Mouse (Mus musculus) MEL (cell line): Measurements from ENCODE around the gene Myo1a. TPM values are rescaled to one million over a fixed set of nuclear protein-coding genes. Genes with fewer than 3 reads are reported as not detected.

Experiments used
- DNase-seq: peaks from one replicate; pipeline ENCODE4 v3.0.0; 2011; ENCODE audit warnings: low read depth, low spot score
- H3K27ac ChIP-seq: 2 replicates; pipeline ENCODE4 v1.5.1; 2012; ENCODE audit warnings: low read depth, mild to moderate bottlenecking, control low read depth, low read length, moderate library complexity; ENCODE audit not compliant: control insufficient read depth
- H3K27me3 ChIP-seq, 2 experiments: fragments of 150-350 bp in 1 of 2; sonication (generic) in 1 of 2; 2 replicates each; pipeline ENCODE4 v1.6.1; 2012; ENCODE audit warnings: low read length in 2 of 2, mild to moderate bottlenecking in 2 of 2, improper control_type of control experiment in 1 of 2, moderate library complexity in 1 of 2; ENCODE audit not compliant: insufficient read depth in 2 of 2, control insufficient read depth in 1 of 2
- H3K36me3 ChIP-seq, 2 experiments: 2 replicates each; pipeline ENCODE4 v1.6.1; 2012 to 2014; ENCODE audit warnings: low read length in 2 of 2, improper control_type of control experiment in 1 of 2, inconsistent platforms in 1 of 2, mild to moderate bottlenecking in 1 of 2; ENCODE audit not compliant: insufficient read depth in 2 of 2, control insufficient read depth in 1 of 2
- H3K4me1 ChIP-seq, 2 experiments: fragments of 150-350 bp in 1 of 2; sonication (generic) in 1 of 2; 2 replicates each; pipeline ENCODE4 v1.6.1; 2012; ENCODE audit warnings: low read length in 2 of 2, improper control_type of control experiment in 1 of 2, mild to moderate bottlenecking in 1 of 2; ENCODE audit not compliant: insufficient read depth in 2 of 2, control insufficient read depth in 1 of 2
- H3K4me3 ChIP-seq, 2 experiments: fragments of 150-350 bp in 1 of 2; sonication (generic) in 1 of 2; 2 replicates each; pipeline ENCODE4 v1.5.1; 2012; ENCODE audit warnings: low read depth in 2 of 2, low read length in 2 of 2, mild to moderate bottlenecking in 2 of 2, moderate library complexity in 2 of 2, control low read depth in 1 of 2, improper control_type of control experiment in 1 of 2; ENCODE audit not compliant: control insufficient read depth in 1 of 2, insufficient read depth in 1 of 2
- H3K79me2 ChIP-seq: 2 replicates; pipeline ENCODE4 v1.6.1; 2012; ENCODE audit warnings: mild to moderate bottlenecking, low read length, moderate library complexity; ENCODE audit not compliant: control insufficient read depth, poor library complexity, insufficient read depth
- H3K9ac ChIP-seq: 2 replicates; pipeline ENCODE4 v1.6.1; 2012; ENCODE audit warnings: low read depth, mild to moderate bottlenecking, control low read depth, low read length, moderate library complexity; ENCODE audit not compliant: control insufficient read depth, poor library complexity, severe bottlenecking
- H3K9me3 ChIP-seq: fragments of 150-350 bp; sonication (generic); replicated peaks from 2 replicates; pipeline ENCODE4 v1.6.1; 2012; ENCODE audit warnings: mild to moderate bottlenecking, low read length, improper control_type of control experiment, moderate library complexity; ENCODE audit not compliant: insufficient read depth
- BHLHE40 ChIP-seq: IDR thresholded peaks from 2 replicates; pipeline ENCODE4 v1.6.1; 2012; ENCODE audit warnings: low read depth, mild to moderate bottlenecking, inconsistent platforms, low read length, improper control_type of control experiment, borderline replicate concordance
- CHD1 ChIP-seq: IDR thresholded peaks from 2 replicates; pipeline ENCODE4 v1.6.1; 2012; ENCODE audit warnings: low read depth, mild to moderate bottlenecking, inconsistent platforms, low read length, improper control_type of control experiment
- CHD2 ChIP-seq: IDR thresholded peaks from 2 replicates; pipeline ENCODE4 v1.6.1; 2011; ENCODE audit warnings: low read length, improper control_type of control experiment
- CTCF ChIP-seq, 3 experiments: IDR thresholded peaks in 2 of 3; conservative IDR thresholded peaks in 1 of 3; 2 replicates each; pipeline ENCODE4 v1.5.1; 2011 to 2012; ENCODE audit warnings: low read length in 3 of 3, low read depth in 2 of 3, mild to moderate bottlenecking in 2 of 3, improper control_type of control experiment in 1 of 3, inconsistent platforms in 1 of 3, mixed read lengths in 1 of 3, moderate library complexity in 1 of 3; ENCODE audit not compliant: control insufficient read depth in 1 of 3, insufficient read depth in 1 of 3, poor library complexity in 1 of 3, severe bottlenecking in 1 of 3
- E2F4 ChIP-seq: IDR thresholded peaks from 2 replicates; pipeline ENCODE4 v1.6.1; 2011; ENCODE audit warnings: low read depth, low read length, improper control_type of control experiment, borderline replicate concordance
- HCFC1 ChIP-seq: IDR thresholded peaks from 2 replicates; pipeline ENCODE4 v1.6.1; 2012; ENCODE audit warnings: low read depth, mild to moderate bottlenecking, inconsistent platforms, low read length, improper control_type of control experiment, moderate library complexity
- MAFK ChIP-seq: IDR thresholded peaks from 2 replicates; pipeline ENCODE4 v1.6.1; 2011; ENCODE audit warnings: low read depth, mild to moderate bottlenecking, low read length, improper control_type of control experiment, borderline replicate concordance
- MAX ChIP-seq: IDR thresholded peaks from 2 replicates; pipeline ENCODE4 v1.6.1; 2011; ENCODE audit warnings: low read length, improper control_type of control experiment
- MAZ ChIP-seq: IDR thresholded peaks from 2 replicates; pipeline ENCODE4 v1.6.1; 2012; ENCODE audit warnings: low read depth, mild to moderate bottlenecking, inconsistent platforms, low read length, improper control_type of control experiment
- MEF2A ChIP-seq: IDR thresholded peaks from 2 replicates; pipeline ENCODE4 v1.6.1; 2014; ENCODE audit warnings: low read depth, mild to moderate bottlenecking, inconsistent platforms, low read length, improper control_type of control experiment; ENCODE audit not compliant: poor library complexity, insufficient replicate concordance, severe bottlenecking; ENCODE audit errors: extremely low read depth
- MXI1 ChIP-seq: IDR thresholded peaks from 2 replicates; pipeline ENCODE4 v1.6.1; 2011; ENCODE audit warnings: mild to moderate bottlenecking, low read depth, low read length, improper control_type of control experiment
- MYB ChIP-seq: IDR thresholded peaks from 2 replicates; pipeline ENCODE4 v1.6.1; 2011; ENCODE audit warnings: mild to moderate bottlenecking, low read depth, low read length, improper control_type of control experiment
- MYC ChIP-seq: IDR thresholded peaks from 2 replicates; pipeline ENCODE4 v1.6.1; 2011; ENCODE audit warnings: low read depth, mild to moderate bottlenecking, low read length, improper control_type of control experiment, moderate library complexity
- NELFE ChIP-seq: IDR thresholded peaks from 2 replicates; pipeline ENCODE4 v1.6.1; 2011; ENCODE audit warnings: low read depth, low read length, improper control_type of control experiment
- NRF1 ChIP-seq: IDR thresholded peaks from 2 replicates; pipeline ENCODE4 v1.6.1; 2014; ENCODE audit warnings: low read depth, mild to moderate bottlenecking, inconsistent platforms, low read length, improper control_type of control experiment, moderate library complexity; ENCODE audit not compliant: poor library complexity, insufficient read depth, severe bottlenecking
- POLR2A ChIP-seq, 2 experiments: IDR thresholded peaks; 2 replicates each; pipeline ENCODE4 v1.6.1; 2011 to 2012; ENCODE audit warnings: low read length in 2 of 2, mild to moderate bottlenecking in 2 of 2, control low read depth in 1 of 2, improper control_type of control experiment in 1 of 2, low read depth in 1 of 2, moderate library complexity in 1 of 2; ENCODE audit not compliant: control insufficient read depth in 1 of 2, insufficient read depth in 1 of 2, poor library complexity in 1 of 2
- POLR2AphosphoS5 ChIP-seq: IDR thresholded peaks from 2 replicates; pipeline ENCODE4 v1.6.1; 2012; ENCODE audit warnings: low read depth, borderline replicate concordance, mild to moderate bottlenecking, inconsistent platforms, low read length, moderate library complexity, mixed read lengths
- RAD21 ChIP-seq: IDR thresholded peaks from 2 replicates; pipeline ENCODE4 v1.6.1; 2011; ENCODE audit warnings: mild to moderate bottlenecking, low read depth, low read length, improper control_type of control experiment
- RCOR1 ChIP-seq: IDR thresholded peaks from 2 replicates; pipeline ENCODE4 v1.6.1; 2012; ENCODE audit warnings: low read depth, mild to moderate bottlenecking, inconsistent platforms, low read length, improper control_type of control experiment
- SIN3A ChIP-seq: IDR thresholded peaks from 2 replicates; pipeline ENCODE4 v1.6.1; 2012; ENCODE audit warnings: low read length, improper control_type of control experiment, inconsistent platforms
- SMC3 ChIP-seq: IDR thresholded peaks from 2 replicates; pipeline ENCODE4 v1.6.1; 2011; ENCODE audit warnings: low read depth, low read length, improper control_type of control experiment
- TAL1 ChIP-seq: IDR thresholded peaks from 2 replicates; pipeline ENCODE4 v1.6.1; 2012; ENCODE audit warnings: mild to moderate bottlenecking, inconsistent platforms, low read length, moderate library complexity, mixed read lengths
- TBP ChIP-seq: IDR thresholded peaks from 2 replicates; pipeline ENCODE4 v1.8.0; 2011; ENCODE audit warnings: low read depth, low read length, improper control_type of control experiment
- TCF12 ChIP-seq: IDR thresholded peaks from 2 replicates; pipeline ENCODE4 v1.6.1; 2014; ENCODE audit warnings: low read depth, mild to moderate bottlenecking, inconsistent platforms, low read length, improper control_type of control experiment, moderate library complexity
- ZNF384 ChIP-seq: IDR thresholded peaks from 2 replicates; pipeline ENCODE4 v1.6.1; 2012; ENCODE audit warnings: low read depth, mild to moderate bottlenecking, inconsistent platforms, low read length, improper control_type of control experiment
- polyA plus RNA-seq, 2 experiments: library from polyadenylated mRNA; stranded (reverse) in 1 of 2; unstranded in 1 of 2; fragments of >175 nt in 1 of 2; fragments of >200 nt in 1 of 2; gene quantifications; 2 replicates each; pipeline versions ENCODE4 v1.2.1 to v1.2.4; 2012; ENCODE audit warnings: low replicate concordance in 2 of 2, low read depth in 1 of 2; ENCODE audit not compliant: insufficient read length in 2 of 2, insufficient read depth in 1 of 2, missing spikeins in 1 of 2
- total RNA-seq: library from RNA; depleted of rRNA; stranded (reverse); fragments of 300-350 nt; gene quantifications from 2 replicates; pipeline ENCODE4 v1.2.3, GENCODE M21; 2012

Gene Myo1a
- total and polyA plus RNA-seq, 3 experiments = 0.08 to 0.33 TPM; not detected in 1

DNA sequence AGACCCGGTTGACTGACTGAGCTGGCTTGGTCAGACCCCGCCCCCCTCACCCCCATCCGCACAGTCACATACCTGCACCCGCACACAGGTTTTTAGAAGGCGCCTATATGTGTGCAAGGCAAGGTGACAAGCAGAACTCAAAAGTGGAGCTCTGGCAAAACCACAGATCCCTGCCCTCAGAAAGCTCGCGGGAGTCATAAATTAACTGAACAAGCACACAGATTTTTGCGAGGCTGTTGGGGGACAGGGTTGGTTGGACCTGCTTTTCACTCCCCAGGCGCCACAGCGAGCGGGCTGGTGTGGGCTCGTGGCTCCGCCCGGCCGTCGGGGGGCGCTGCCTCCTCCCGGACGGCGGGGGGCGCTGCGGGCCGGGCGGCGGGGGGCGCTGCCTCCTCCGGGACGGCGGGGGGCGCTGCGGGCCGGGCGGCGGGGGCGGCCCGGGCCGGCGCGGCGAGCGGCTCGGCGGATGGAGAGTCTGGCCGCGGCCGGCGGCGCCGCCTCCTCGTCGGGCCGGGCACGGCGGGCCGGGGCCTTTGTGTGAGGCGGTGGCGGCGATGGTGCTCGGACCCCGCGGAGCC, 34.2 kb downstream of the Myo1a start, which contains the start of gene Zbtb39:
Gene Zbtb39, plus strand, starts transcription at position 456 of the 578 bp plus-strand sequence.
- H3K79me2 ChIP-seq = peaks cover 9% of the 10 kb centered on the region
- H3K4me1 ChIP-seq = peaks cover 5 to 23% of the 10 kb centered on the region in 2 experiments; a peak in 3 of 4 replicates
- no peaks in the 10 kb centered on the region for H3K27me3 ChIP-seq
- peak within 1 kb of the TSS; percentile 73 for H3K27ac ChIP-seq
- H3K36me3 ChIP-seq = peaks cover 2 to 23% of the 10 kb centered on the region in 2 experiments; a peak in 2 of 4 replicates
- H3K4me3 ChIP-seq = peak within 1 kb of the TSS; percentile 69
- TF ChIP-seq NELFE = peak; percentile 39; the same call in 1 of the 2 replicates
- TF ChIP-seq HCFC1 = peak; percentile 53; the same call in 1 of the 2 replicates
- TF ChIP-seq TCF12 = 0 out of 2 replicates have a peak, but pooled peaks have one; percentile 16
- TF ChIP-seq MAZ = peak; percentile 75; the same call in 1 of the 2 replicates
- TF ChIP-seq CTCF (IDR thresholded peaks at IDR 0.05 in 2 of 3, conservative IDR thresholded peaks at IDR 0.05 in 1 of 3; ENCODE audit: control insufficient read depth in 1 of 3, insufficient read depth in 1 of 3, low read depth in 2 of 3, low read length in 3 of 3, poor library complexity in 1 of 3, severe bottlenecking in 1 of 3) = peak in 2 of 3 experiments; percentile 83 to 99; a peak in 5 of 6 replicates
- no peak for TF ChIP-seq POLR2AphosphoS5
- no peak for TF ChIP-seq RCOR1
- no peak for TF ChIP-seq ZNF384
- TF ChIP-seq MYC = no peak
- TF ChIP-seq POLR2A (IDR thresholded peaks at IDR 0.05; ENCODE audit: control insufficient read depth in 1 of 2, insufficient read depth in 1 of 2, low read depth in 1 of 2, low read length in 2 of 2, poor library complexity in 1 of 2) = peak in 1 of 2 experiments; percentile 34; a peak in 1 of 4 replicates
- no peak for TF ChIP-seq E2F4
- TF ChIP-seq CHD1 = no peak
- TF ChIP-seq TAL1 = no peak
- TF ChIP-seq BHLHE40 = no peak
- no peak for TF ChIP-seq CHD2
- TF ChIP-seq MXI1 = 0 out of 2 replicates have a peak, but pooled peaks have one; percentile 50
- TF ChIP-seq SIN3A = peak; percentile 16; the same call in 1 of the 2 replicates
- TF ChIP-seq MAX = no peak
- peak; percentile 25; the same call in 1 of the 2 replicates for TF ChIP-seq SMC3
- TF ChIP-seq, all 39 proteins: peak for 9
- Histone ChIP-seq H3K9me3 (no peaks in the 10 kb centered on the region), H3K9ac (peak within 1 kb of the TSS; percentile 90)
- DNase-seq = peak; percentile 81

DNA sequence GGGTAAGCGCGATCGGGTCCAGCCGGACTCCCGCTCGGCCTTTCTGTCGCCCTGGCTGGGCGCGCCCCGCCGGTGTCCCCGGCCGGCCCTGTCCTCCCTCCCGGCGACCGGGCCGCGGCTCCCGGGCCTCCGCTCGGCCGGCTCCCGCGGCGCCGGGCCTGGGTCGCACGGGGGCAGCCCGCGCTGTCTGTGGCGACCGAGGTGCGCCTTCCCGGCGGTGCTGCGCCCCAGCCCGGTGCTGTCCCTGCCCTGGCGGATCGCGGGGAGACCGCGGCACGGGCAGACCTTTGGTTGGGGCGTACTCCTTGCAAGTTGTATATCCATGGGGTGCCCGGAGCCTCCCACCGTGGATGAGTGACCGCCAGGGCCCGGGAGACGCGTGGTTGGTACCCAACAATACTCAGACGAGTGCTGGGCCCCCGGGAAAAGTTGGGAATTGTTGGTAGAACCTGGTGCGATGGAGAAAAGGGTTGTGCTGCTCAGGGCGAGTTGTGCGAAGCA, 34.7 kb downstream of the Myo1a start:
- Histone ChIP-seq H3K4me1 (peaks cover 5 to 23% of the 10 kb centered on the region in 2 experiments; a peak in 3 of 4 replicates), H3K27ac (peak overlapping the region; percentile 42), H3K27me3 (no peaks in the 10 kb centered on the region), H3K9ac (peak overlapping the region; percentile 90), H3K9me3 (no peaks in the 10 kb centered on the region), H3K36me3 (peaks cover 2 to 22% of the 10 kb centered on the region in 2 experiments; a peak in 2 of 4 replicates), H3K79me2 (peaks cover 9% of the 10 kb centered on the region), H3K4me3 (peak overlapping the region; percentile 69)
- DNase-seq = peak; percentile 50
- TF ChIP-seq TBP (no peak), HCFC1 (peak; percentile 4; the same call in 1 of the 2 replicates), MYB (no peak), RAD21 (no peak), MAFK (no peak), NRF1 (no peak), SIN3A (no peak), MEF2A (no peak), POLR2A (IDR thresholded peaks at IDR 0.05; ENCODE audit: control insufficient read depth in 1 of 2, insufficient read depth in 1 of 2, low read depth in 1 of 2, low read length in 2 of 2, poor library complexity in 1 of 2) (no peak)
